Comparison of ENCODE assay signal across 1 mouse cellular context in the genomic region with DNA sequence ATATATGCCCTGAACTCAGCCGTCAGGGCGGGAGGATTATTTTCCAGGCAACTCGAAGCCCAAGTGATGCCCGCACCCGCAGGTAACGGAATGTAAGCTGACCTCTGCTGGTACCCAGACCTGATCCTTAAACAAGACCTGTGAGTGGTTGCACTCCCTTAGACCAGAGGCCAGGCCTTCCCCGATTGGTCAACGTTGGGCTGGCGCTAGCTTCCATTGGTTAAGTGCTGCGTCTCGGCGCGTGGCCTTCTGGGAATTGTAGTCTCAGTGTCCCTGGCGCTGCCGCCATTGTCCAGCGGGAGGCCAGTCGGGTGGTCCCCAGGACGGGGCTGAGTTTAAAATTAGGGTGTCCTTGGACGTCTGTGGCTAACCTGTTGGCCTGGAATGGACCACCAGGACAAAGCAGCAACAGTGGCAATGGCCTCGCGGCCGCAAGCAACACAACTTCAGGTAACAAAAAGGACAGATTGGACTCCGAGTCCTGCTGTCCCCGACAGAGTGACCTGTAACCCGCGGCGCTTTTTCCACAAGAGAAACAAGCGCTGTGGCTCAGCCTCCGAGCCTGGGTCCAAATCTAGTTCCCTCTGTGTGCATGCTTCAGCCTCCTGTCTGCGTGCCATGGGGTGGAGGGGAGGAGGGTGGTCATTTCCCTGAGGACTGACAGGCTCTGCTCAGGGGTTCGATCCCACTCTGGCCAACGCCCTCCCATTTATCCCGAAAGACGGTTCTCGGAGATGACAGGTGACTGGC.
TF ChIP-seq lines count a peak whose summit lies in the region.

A gene (plus strand): TSS at position 267 of the 750 bp plus-strand sequence.

TF ChIP-seq in CH12.LX, 34 proteins besides CTCF, POLR2A, EP300 and RAD21 (continued from another document):
- TF ChIP-seq E2F4 (IDR thresholded peaks at IDR 0.05; ENCODE audit: insufficient replicate concordance, low read depth, low read length) (no peak), NRF1 (IDR thresholded peaks at IDR 0.05; ENCODE audit: low read depth, low read length) (peak; percentile 54), ETS1 (conservative IDR thresholded peaks at IDR 0.05; ENCODE audit: low read depth, low read length) (no peak), ELF1 (IDR thresholded peaks at IDR 0.05; ENCODE audit: low read depth, low read length) (no peak; the same call in 1 of the 2 replicates), HCFC1 (IDR thresholded peaks at IDR 0.05; ENCODE audit: low read depth, low read length) (peak; percentile 96), ZMIZ1 (IDR thresholded peaks at IDR 0.05; ENCODE audit: low read depth, low read length) (no peak), SIN3A (IDR thresholded peaks at IDR 0.05; ENCODE audit: low read length) (no peak), POLR2AphosphoS2 (IDR thresholded peaks at IDR 0.05; ENCODE audit: low read depth, low read length) (no peak), PAX5 (IDR thresholded peaks at IDR 0.05; ENCODE audit: low read length) (no peak), JUND (conservative IDR thresholded peaks at IDR 0.05; ENCODE audit: low read depth, low read length) (no peak), KAT2A (IDR thresholded peaks at IDR 0.05; ENCODE audit: insufficient replicate concordance, low read length) (peak; percentile 92; the same call in 1 of the 2 replicates), NELFE (IDR thresholded peaks at IDR 0.05; ENCODE audit: low read depth, low read length) (peak; percentile 60; the same call in 1 of the 2 replicates), MAX (IDR thresholded peaks at IDR 0.05; ENCODE audit: low read length) (no peak), UBTF (IDR thresholded peaks at IDR 0.05; ENCODE audit: low read depth, low read length) (no peak), SMC3 (IDR thresholded peaks at IDR 0.05; ENCODE audit: low read depth, low read length) (no peak), BHLHE40 (IDR thresholded peaks at IDR 0.05; ENCODE audit: low read depth, low read length) (no peak), RCOR1 (conservative IDR thresholded peaks at IDR 0.05; ENCODE audit: low read depth, low read length) (no peak), MXI1 (IDR thresholded peaks at IDR 0.05; ENCODE audit: low read depth, low read length) (no peak), MEF2A (IDR thresholded peaks at IDR 0.05; ENCODE audit: borderline replicate concordance, low read depth, low read length) (no peak), TBP (conservative IDR thresholded peaks at IDR 0.05; ENCODE audit: low read depth, low read length) (peak; percentile 85)
